Mouse (Mus musculus): ENCODE measurements at regions not wholly inside any gene's neighbourhood (a gene's known extent, or its start where the extent isn't known, plus 50 kb on each side); places are given as distances from the start of the nearest gene placed in this dataset.

GRCm38 (mm10) chr1:41810318-41810964, 885.1 kb upstream of the Pou3f3 start:
- DNase-seq (ENCODE audit: low spot score in 2 of 2), result peak; percentile 23 to 74

GRCm38 (mm10) chr1:41811130-41811529, 884.4 kb upstream of the Pou3f3 start:
- DNase-seq (ENCODE audit: low spot score in 2 of 2), result no peak

GRCm38 (mm10) chr1:41812071-41812470, 883.5 kb upstream of the Pou3f3 start:
- DNase-seq (ENCODE audit: low spot score in 2 of 2), result no peak

- no peak for DNase-seq (ENCODE audit: low spot score in 2 of 2)
Measured at GRCm38 (mm10) chr1:41814032-41815005, 881.2 kb upstream of the Pou3f3 start.

- DNase-seq (ENCODE audit: low spot score in 2 of 2), result no peak
Measured at GRCm38 (mm10) chr1:41815021-41815420, 880.5 kb upstream of the Pou3f3 start.

GRCm38 (mm10) chr1:41822742-41823141, 872.8 kb upstream of the Pou3f3 start:
- no peak for DNase-seq (ENCODE audit: low spot score in 2 of 2)

GRCm38 (mm10) chr1:41825223-41825622, 870.3 kb upstream of the Pou3f3 start:
- DNase-seq (ENCODE audit: low spot score in 2 of 2), result no peak

GRCm38 (mm10) chr1:41831641-41832040, 863.9 kb upstream of the Pou3f3 start:
- no peak for DNase-seq (ENCODE audit: low spot score in 2 of 2)

Data from left cerebral cortex, adult 8-10 months (tissue).